Mouse (Mus musculus): ENCODE results near the gene Hrh1. TPM values are rescaled to one million over a fixed set of nuclear protein-coding genes. Genes with fewer than 3 reads are reported as not detected.

Gene Hrh1
- polyA plus RNA-seq, 1 experiment from 2014 or later: 0.46 TPM

DNA sequence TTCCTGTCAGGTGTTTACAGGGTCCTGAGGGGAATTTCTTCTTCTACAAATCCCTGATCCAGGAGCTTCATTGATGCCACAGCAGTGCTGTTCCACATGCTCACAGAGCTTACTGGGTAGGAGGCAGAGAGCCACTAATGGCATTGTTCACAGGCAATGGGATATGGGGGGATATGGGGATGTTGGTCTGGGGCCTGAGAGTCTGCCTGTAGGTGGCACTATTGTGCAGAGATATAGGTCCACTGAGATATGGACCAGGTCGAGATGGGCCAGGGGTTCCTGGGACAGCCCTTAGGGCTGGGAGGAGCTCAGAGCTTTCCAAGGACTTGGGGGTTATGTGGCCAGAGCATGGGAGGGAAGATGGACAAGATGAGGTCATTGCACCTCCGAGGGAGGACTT lies 42.6 kb downstream of the Hrh1 start:
- H3K4me2 ChIP-seq (replicated peaks; ENCODE audit: low read depth): no peak overlapping the region
- no peak overlapping the region for H3K9ac ChIP-seq (ENCODE audit: low read depth, low read length)
- no peaks in the 10 kb centered on the region; the same call in 1 of the 2 replicates for H3K36me3 ChIP-seq (ENCODE audit: control insufficient read depth, insufficient read depth)
- H3K4me1 ChIP-seq (replicated peaks; ENCODE audit: control insufficient read depth, insufficient read depth, low read length): no peaks in the 10 kb centered on the region
- WGBS: 57% methylated on average over 2 of the region's 2 CpGs
- no peak for ATAC-seq
- 0 out of 2 replicates have a peak, but pooled peaks cover 3% of the 10 kb centered on the region for H3K9me3 ChIP-seq (ENCODE audit: control insufficient read depth)
- H3K4me3 ChIP-seq (ENCODE audit: low read depth, low read length): no peak overlapping the region
- no peak overlapping the region for H3K27ac ChIP-seq (ENCODE audit: low read depth, low read length)
- no peaks in the 10 kb centered on the region for H3K27me3 ChIP-seq (replicated peaks; ENCODE audit: control insufficient read depth, insufficient read depth, low read length)
- peak; percentile 38 for TF ChIP-seq CTCF (IDR thresholded peaks at IDR 0.05; ENCODE audit: low read depth)

DNA sequence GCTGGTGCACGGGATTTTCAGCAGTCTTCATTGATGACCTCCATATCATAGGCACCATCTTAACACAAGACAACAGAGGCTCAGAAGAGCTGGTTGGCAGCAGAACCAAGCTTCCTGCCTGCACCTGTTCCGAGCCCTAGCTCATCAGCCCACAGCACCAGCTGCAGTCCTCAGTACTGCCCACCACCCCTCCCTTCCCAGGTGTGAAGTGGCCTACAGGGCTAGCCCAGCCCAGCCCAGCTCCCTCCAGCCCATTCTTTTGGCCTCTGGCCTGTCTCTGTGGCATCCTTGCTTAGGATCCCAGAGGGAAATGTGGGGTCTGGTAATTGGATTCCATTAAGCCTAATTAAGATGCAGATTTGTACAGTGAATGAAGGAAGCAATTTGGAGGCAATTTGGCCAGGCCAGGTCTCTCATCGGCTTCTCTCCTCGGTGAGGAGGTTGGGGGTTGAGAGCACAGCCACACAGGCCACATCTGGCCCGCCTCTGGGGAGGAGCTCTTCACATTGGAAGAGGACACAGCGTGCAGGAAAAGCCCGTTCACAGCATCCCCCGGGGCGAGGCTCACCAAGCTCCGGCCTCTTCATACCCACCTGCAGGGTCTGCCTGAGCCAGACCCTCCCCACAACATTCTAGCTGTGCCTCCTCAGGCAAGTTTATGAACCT lies 43.2 kb downstream of the Hrh1 start:
- H3K27ac ChIP-seq (ENCODE audit: low read depth, low read length): no peak overlapping the region
- no peak for TF ChIP-seq CTCF (IDR thresholded peaks at IDR 0.05; ENCODE audit: low read depth)
- no peak for ATAC-seq
- no peak overlapping the region for H3K4me3 ChIP-seq (ENCODE audit: low read depth, low read length)
- H3K9ac ChIP-seq (ENCODE audit: low read depth, low read length): no peak overlapping the region
- H3K4me2 ChIP-seq (replicated peaks; ENCODE audit: low read depth): no peak overlapping the region
- no peaks in the 10 kb centered on the region for H3K27me3 ChIP-seq (replicated peaks; ENCODE audit: control insufficient read depth, insufficient read depth, low read length)
- H3K4me1 ChIP-seq (replicated peaks; ENCODE audit: control insufficient read depth, insufficient read depth, low read length): no peaks in the 10 kb centered on the region
- WGBS: 55% methylated on average over 10 of the region's 10 CpGs
- H3K9me3 ChIP-seq (ENCODE audit: control insufficient read depth): 0 out of 2 replicates have a peak, but pooled peaks cover 3% of the 10 kb centered on the region
- no peaks in the 10 kb centered on the region; the same call in 1 of the 2 replicates for H3K36me3 ChIP-seq (ENCODE audit: control insufficient read depth, insufficient read depth)

DNA sequence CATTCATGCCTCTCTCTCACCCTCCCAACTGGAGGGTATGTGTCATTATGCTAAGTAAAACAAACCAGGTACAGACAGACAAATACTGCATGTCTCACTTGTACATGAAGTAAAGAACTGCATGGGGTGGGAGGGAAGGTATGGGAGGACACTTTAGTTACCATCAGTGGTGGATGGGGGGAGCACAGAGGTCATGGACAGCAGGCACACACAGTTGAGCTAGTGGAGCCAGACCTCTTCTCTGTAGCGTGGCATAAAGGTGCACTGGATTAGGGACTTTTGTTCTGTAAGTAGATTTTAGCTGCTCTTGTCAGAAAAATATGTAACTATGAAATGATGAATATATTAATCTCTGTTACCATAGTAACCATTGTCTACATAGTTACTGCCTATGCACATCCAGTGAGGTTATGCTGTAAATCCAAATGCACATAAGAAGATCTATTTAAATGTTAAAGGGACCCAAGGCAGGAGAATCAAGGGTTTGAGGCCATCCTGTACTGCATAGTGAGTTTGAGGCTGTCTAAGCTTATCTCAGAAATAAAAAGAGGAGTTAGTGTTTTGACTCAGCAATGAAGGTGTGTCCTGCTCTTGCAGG lies 46.6 kb downstream of the Hrh1 start:
- ATAC-seq: no peak
- Histone ChIP-seq H3K27me3 (replicated peaks; ENCODE audit: control insufficient read depth, insufficient read depth, low read length) (no peaks in the 10 kb centered on the region), H3K9me3 (ENCODE audit: control insufficient read depth) (0 out of 2 replicates have a peak, but pooled peaks cover 3% of the 10 kb centered on the region), H3K4me3 (ENCODE audit: low read depth, low read length) (no peak overlapping the region), H3K27ac (ENCODE audit: low read depth, low read length) (no peak overlapping the region), H3K9ac (ENCODE audit: low read depth, low read length) (no peak overlapping the region), H3K36me3 (ENCODE audit: control insufficient read depth, insufficient read depth) (no peaks in the 10 kb centered on the region; the same call in 1 of the 2 replicates), H3K4me1 (replicated peaks; ENCODE audit: control insufficient read depth, insufficient read depth, low read length) (no peaks in the 10 kb centered on the region), H3K4me2 (replicated peaks; ENCODE audit: low read depth) (no peak overlapping the region)
- 71% methylated on average over 1 of the region's 1 CpGs for WGBS
- no peak for TF ChIP-seq CTCF (IDR thresholded peaks at IDR 0.05; ENCODE audit: low read depth)

DNA sequence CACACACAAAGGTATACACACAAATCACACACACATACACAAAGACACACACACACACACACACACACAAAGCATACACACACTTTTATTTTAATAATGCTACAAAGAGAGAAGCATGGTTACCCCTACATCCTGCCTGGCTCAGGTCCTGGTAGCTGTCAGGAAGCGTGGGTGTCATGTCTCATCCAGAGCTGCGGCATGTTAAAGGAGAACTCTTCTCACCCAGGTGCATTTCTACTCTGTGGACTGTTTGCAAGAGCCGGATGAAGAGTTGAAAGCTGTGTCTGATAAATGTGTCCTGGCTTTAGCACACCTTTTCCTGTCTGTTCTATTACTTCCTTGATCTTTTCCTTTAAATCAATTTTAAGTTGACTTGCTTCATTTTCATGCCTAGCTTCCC lies 47.2 kb downstream of the Hrh1 start:
- Histone ChIP-seq H3K4me1 (replicated peaks; ENCODE audit: control insufficient read depth, insufficient read depth, low read length) (no peaks in the 10 kb centered on the region), H3K4me2 (replicated peaks; ENCODE audit: low read depth) (no peak overlapping the region), H3K9me3 (ENCODE audit: control insufficient read depth) (no peaks in the 10 kb centered on the region), H3K27me3 (replicated peaks; ENCODE audit: control insufficient read depth, insufficient read depth, low read length) (no peaks in the 10 kb centered on the region), H3K36me3 (ENCODE audit: control insufficient read depth, insufficient read depth) (no peaks in the 10 kb centered on the region), H3K4me3 (ENCODE audit: low read depth, low read length) (no peak overlapping the region), H3K9ac (ENCODE audit: low read depth, low read length) (no peak overlapping the region), H3K27ac (ENCODE audit: low read depth, low read length) (no peak overlapping the region)
- WGBS: 76% methylated on average over 3 of the region's 3 CpGs
- TF ChIP-seq CTCF (IDR thresholded peaks at IDR 0.05; ENCODE audit: low read depth): no peak
- ATAC-seq: no peak

DNA sequence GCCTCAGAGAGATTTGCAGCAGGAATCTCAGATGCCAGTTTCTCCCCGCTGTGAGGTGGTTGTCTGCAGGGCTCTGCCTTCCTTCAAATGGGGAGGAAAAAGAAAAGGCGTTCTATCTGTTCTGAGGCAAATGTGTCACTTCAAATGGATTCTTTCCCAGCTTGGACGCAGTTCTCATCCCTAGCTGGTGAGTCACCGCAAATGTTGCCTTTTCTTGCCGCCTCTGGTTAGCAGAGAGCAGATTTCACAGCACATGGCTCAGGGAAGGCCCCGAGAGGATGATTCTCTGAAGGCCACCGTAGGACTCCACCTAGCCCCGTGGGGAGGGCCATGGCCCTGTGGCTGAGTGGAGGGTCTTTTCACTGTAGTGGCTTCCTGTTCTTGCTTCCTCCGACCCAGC lies 51.2 kb downstream of the Hrh1 start:
- ATAC-seq: no peak
- Histone ChIP-seq H3K27ac (ENCODE audit: low read depth, low read length) (no peak overlapping the region), H3K9me3 (ENCODE audit: control insufficient read depth) (no peaks in the 10 kb centered on the region), H3K27me3 (replicated peaks; ENCODE audit: control insufficient read depth, insufficient read depth, low read length) (no peaks in the 10 kb centered on the region), H3K4me1 (replicated peaks; ENCODE audit: control insufficient read depth, insufficient read depth, low read length) (no peaks in the 10 kb centered on the region), H3K9ac (ENCODE audit: low read depth, low read length) (no peak overlapping the region), H3K36me3 (ENCODE audit: control insufficient read depth, insufficient read depth) (no peaks in the 10 kb centered on the region), H3K4me2 (replicated peaks; ENCODE audit: low read depth) (no peak overlapping the region), H3K4me3 (ENCODE audit: low read depth, low read length) (no peak overlapping the region)
- TF ChIP-seq CTCF (IDR thresholded peaks at IDR 0.05; ENCODE audit: low read depth): no peak
- WGBS: 76% methylated on average over 9 of the region's 9 CpGs

DNA sequence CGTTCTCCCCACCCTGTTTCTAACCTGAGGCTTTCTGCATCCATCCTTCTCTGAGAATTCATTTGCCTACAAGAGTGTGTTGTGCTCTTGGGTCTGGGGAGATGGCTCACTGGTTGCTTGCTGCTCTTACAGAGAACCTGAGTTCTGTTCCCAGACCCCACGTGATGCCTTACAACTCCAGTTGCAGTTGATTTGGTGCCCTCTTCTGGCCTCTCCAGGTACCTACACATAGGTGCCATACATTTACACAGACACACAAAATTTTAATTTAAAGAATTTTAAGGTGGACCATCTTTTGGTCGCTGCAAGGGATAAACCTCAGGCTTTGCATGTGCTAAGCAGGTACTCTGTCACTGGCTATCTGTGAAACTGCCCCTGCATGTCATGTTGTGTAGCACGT lies 57.5 kb downstream of the Hrh1 start:
- no peak overlapping the region for H3K4me2 ChIP-seq (replicated peaks; ENCODE audit: low read depth)
- no peaks in the 10 kb centered on the region for H3K36me3 ChIP-seq (ENCODE audit: control insufficient read depth, insufficient read depth)
- H3K27ac ChIP-seq (ENCODE audit: low read depth, low read length): no peak overlapping the region
- H3K9me3 ChIP-seq (ENCODE audit: control insufficient read depth): no peaks in the 10 kb centered on the region
- ATAC-seq: no peak
- H3K4me3 ChIP-seq (ENCODE audit: low read depth, low read length): no peak overlapping the region
- no peak overlapping the region for H3K9ac ChIP-seq (ENCODE audit: low read depth, low read length)
- H3K27me3 ChIP-seq (replicated peaks; ENCODE audit: control insufficient read depth, insufficient read depth, low read length): no peaks in the 10 kb centered on the region
- H3K4me1 ChIP-seq (replicated peaks; ENCODE audit: control insufficient read depth, insufficient read depth, low read length): 0 out of 2 replicates have a peak, but pooled peaks cover 5% of the 10 kb centered on the region
- TF ChIP-seq CTCF (IDR thresholded peaks at IDR 0.05; ENCODE audit: low read depth): peak; percentile 11; the same call in 1 of the 2 replicates
- 92% methylated on average over 4 of the region's 4 CpGs for WGBS

All from intestine, postnatal 0 days (tissue).